Mouse (Mus musculus) ES-E14 (cell line): ENCODE measurements around the gene Elf1. TPM values are rescaled to one million over a fixed set of nuclear protein-coding genes. Genes with fewer than 3 reads are reported as not detected.

Experiments
- DNase-seq: peaks from one replicate; pipeline ENCODE4 v3.0.0-alpha.2; 2013; ENCODE audit warnings: low read depth, low spot score
- H3K27ac ChIP-seq: 2 replicates; pipeline ENCODE4 v1.5.1; 2012; ENCODE audit warnings: low read depth, mild to moderate bottlenecking, low read length, moderate library complexity, mixed read lengths; ENCODE audit not compliant: poor library complexity, insufficient read depth, severe bottlenecking
- H3K36me3 ChIP-seq: 2 replicates; pipeline ENCODE4 v1.6.1; 2012; ENCODE audit warnings: mild to moderate bottlenecking, low read length, moderate library complexity, mixed read lengths; ENCODE audit not compliant: control insufficient read depth, poor library complexity, insufficient read depth, severe bottlenecking
- H3K4me1 ChIP-seq, 2 experiments: fragments of 150-350 bp in 1 of 2; sonication (generic) in 1 of 2; 2 replicates each; pipeline ENCODE4 v1.6.1; 2012; ENCODE audit warnings: low read length in 2 of 2, mild to moderate bottlenecking in 1 of 2, mixed read lengths in 1 of 2; ENCODE audit not compliant: control insufficient read depth in 2 of 2, insufficient read depth in 2 of 2, poor library complexity in 1 of 2
- H3K4me3 ChIP-seq, 2 experiments: fragments of 150-350 bp in 1 of 2; sonication (generic) in 1 of 2; 2 replicates each; pipeline ENCODE4 v1.5.1; 2012; ENCODE audit warnings: low read length in 2 of 2, low read depth in 1 of 2, mild to moderate bottlenecking in 1 of 2, mixed read lengths in 1 of 2; ENCODE audit not compliant: insufficient read depth in 1 of 2, poor library complexity in 1 of 2, severe bottlenecking in 1 of 2
- H3K9ac ChIP-seq: 2 replicates; pipeline ENCODE4 v1.6.1; 2012; ENCODE audit warnings: low read depth, mild to moderate bottlenecking, low read length, mixed read lengths; ENCODE audit not compliant: poor library complexity, insufficient read depth, severe bottlenecking
- H3K9me3 ChIP-seq: fragments of 150-350 bp; sonication (generic); 2 replicates; pipeline ENCODE4 v1.6.1; 2012; ENCODE audit warnings: low read depth, mild to moderate bottlenecking, low read length; ENCODE audit not compliant: control insufficient read depth, insufficient read depth
- CHD2 ChIP-seq: IDR thresholded peaks from 2 replicates; pipeline ENCODE4 v1.6.1; 2014; ENCODE audit warnings: mild to moderate bottlenecking, low read depth, low read length, inconsistent platforms
- HCFC1 ChIP-seq: IDR thresholded peaks from 2 replicates; pipeline ENCODE4 v1.6.1; 2012; ENCODE audit warnings: low read length, inconsistent platforms, borderline replicate concordance; ENCODE audit not compliant: insufficient read depth
- MAFK ChIP-seq: IDR thresholded peaks from 2 replicates; pipeline ENCODE4 v1.6.1; 2014; ENCODE audit warnings: mild to moderate bottlenecking, low read depth, low read length, inconsistent platforms; ENCODE audit not compliant: insufficient read depth
- ZC3H11A ChIP-seq: IDR thresholded peaks from 2 replicates; pipeline ENCODE4 v1.6.1; 2012; ENCODE audit warnings: low read depth, mild to moderate bottlenecking, inconsistent platforms, low read length, borderline replicate concordance
- ZNF384 ChIP-seq: IDR thresholded peaks from 2 replicates; pipeline ENCODE4 v1.6.1; 2012; ENCODE audit warnings: low read depth, low read length, inconsistent platforms
- in situ Hi-C, 2 experiments: fragments of 600-800 bp; cut with MboI; formaldehyde crosslinking; loops; one replicate each; pipeline ENCODE4 v1.15.1; 2025; ENCODE audit warnings: low sequenced_read_pairs in 2 of 2, inconsistent platforms in 1 of 2; ENCODE audit not compliant: unreplicated experiment in 2 of 2
- total RNA-seq: library from RNA; depleted of rRNA; stranded (reverse); fragments of 300-350 nt; gene quantifications from 2 replicates; pipeline ENCODE4 v1.2.3, GENCODE M21; 2012

The Elf1 gene
- total RNA-seq, 1 experiment: 4.4 TPM

DNA sequence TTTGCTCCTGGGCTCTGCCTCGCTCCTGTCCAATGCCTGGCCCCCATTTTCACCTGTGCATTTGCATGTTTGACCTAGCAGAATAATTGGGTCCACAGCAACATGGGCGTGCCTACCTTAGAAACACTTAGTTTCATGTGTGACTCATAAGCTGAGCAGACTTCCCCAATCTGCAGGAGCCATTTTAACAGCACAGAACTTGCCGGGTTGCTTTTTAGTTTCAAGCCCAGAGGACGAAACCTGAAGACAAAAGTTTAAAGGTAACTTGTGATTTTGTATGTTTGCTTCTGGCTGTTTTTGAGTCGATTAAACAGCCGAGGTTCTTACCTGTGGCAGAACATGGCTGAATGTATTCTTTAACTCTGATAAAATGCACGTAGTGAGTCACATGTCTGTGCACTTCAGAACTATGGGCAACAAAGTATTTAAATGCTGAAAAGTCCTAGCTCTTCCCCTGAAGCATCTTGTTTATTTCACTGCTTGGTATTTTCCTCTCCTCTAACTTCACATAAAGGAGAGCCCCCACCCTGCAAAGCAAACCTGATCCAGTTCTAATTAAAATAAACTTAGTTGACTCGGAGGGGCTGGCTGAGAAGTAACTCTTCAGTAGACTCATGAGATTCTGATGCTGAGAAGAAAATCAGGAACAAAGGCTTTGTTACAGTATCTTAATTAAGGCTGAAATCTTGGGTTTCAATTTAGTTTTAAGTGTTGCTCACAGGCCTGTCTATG, 34.7 kb downstream of the Elf1 start:
- Histone ChIP-seq H3K4me1 (peaks cover 2 to 6% of the 10 kb centered on the region in 2 experiments; a peak in 2 of 4 replicates), H3K27ac (no peak overlapping the region), H3K9ac (peak overlapping the region; percentile 11; the same call in 1 of the 2 replicates), H3K36me3 (no peaks in the 10 kb centered on the region), H3K4me3 (no peak overlapping the region), H3K9me3 (no peaks in the 10 kb centered on the region)
- DNase-seq: no peak
- TF ChIP-seq ZC3H11A (no peak), MAFK (no peak), ZNF384 (no peak), HCFC1 (no peak), CHD2 (no peak)
- in situ Hi-C loops: no loop called here

DNA sequence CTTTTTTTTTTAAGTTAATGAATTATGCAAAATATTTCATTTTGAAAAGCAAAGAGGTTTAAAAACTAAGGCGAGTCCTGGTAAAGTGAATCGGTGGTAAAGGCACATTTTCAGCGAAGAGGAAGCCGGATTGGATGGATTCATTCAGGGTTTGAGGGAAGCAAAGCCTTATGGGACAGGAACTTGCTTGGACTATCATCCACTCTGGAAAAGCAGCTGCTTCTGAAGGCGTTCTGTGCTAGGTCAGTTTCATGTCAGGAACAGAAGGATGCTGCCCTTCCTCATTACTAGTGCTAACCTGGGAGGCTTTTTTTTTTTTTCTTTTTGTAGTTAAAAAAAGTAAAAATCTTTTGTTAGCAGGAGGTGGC, 35.2 kb downstream of the Elf1 start:
- peaks cover 2 to 6% of the 10 kb centered on the region in 2 experiments; a peak in 2 of 4 replicates for H3K4me1 ChIP-seq
- H3K4me3 ChIP-seq: no peak overlapping the region
- H3K36me3 ChIP-seq: no peaks in the 10 kb centered on the region
- in situ Hi-C loops: no loop called here
- no peak for DNase-seq
- H3K9me3 ChIP-seq: no peaks in the 10 kb centered on the region
- H3K27ac ChIP-seq: no peak overlapping the region
- TF ChIP-seq MAFK: no peak
- TF ChIP-seq ZC3H11A: no peak
- TF ChIP-seq CHD2: no peak
- TF ChIP-seq HCFC1: no peak
- no peak for TF ChIP-seq ZNF384
- no peak overlapping the region for H3K9ac ChIP-seq

DNA sequence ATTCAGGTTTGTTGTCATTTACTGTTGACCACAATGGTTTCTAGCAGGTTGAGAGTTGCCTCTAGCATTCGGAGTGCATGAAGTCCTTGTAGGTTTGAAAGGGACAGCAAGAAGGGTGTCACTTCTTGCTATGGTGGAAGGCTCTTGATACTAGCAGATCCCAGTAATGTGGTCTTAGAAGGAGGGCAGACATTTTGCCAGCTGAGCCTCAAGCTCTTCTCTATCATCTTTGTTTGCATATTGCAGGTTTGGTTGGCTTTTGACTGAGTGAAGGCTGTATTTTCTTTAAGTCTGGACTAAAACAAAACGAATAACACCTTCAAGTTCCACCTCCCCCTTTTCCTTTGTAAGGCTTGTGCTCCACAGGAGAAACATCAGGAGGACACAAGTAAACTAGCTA, 35.8 kb downstream of the Elf1 start:
- in situ Hi-C loops: no loop called here
- peaks cover 2 to 6% of the 10 kb centered on the region in 2 experiments; a peak in 2 of 4 replicates for H3K4me1 ChIP-seq
- DNase-seq: no peak
- H3K9me3 ChIP-seq: no peaks in the 10 kb centered on the region
- no peak overlapping the region for H3K9ac ChIP-seq
- TF ChIP-seq MAFK (no peak), ZC3H11A (no peak), HCFC1 (no peak), CHD2 (no peak), ZNF384 (no peak)
- no peak overlapping the region for H3K4me3 ChIP-seq
- no peaks in the 10 kb centered on the region for H3K36me3 ChIP-seq
- no peak overlapping the region for H3K27ac ChIP-seq

DNA sequence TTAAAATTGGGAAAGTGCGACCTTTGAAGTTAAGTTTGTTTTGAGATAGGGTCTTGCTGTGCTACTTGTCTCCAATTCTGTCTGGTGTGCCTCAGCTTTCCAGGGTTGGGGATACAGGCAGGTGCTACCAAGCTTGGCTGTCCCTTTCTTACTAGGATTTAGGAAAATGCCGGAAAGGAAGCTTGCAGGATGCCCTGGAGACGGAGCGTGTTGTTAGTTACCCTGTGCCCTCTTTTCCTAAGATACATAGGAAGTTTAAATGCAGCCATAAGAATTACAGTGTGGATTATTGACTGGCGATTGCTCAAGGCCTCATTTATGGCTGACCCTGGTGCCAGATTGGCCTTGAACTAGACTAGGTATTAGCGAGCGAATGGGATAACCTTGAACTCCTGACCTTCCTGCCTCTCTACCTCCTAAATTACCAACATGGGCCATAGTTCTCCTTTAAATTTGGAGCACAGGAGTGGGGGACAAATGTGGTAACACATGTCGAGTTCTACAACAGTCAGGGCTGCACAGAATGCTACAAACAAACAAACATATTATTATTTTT, 36.3 kb downstream of the Elf1 start:
- Histone ChIP-seq H3K4me3 (no peak overlapping the region), H3K36me3 (no peaks in the 10 kb centered on the region), H3K9ac (no peak overlapping the region), H3K9me3 (no peaks in the 10 kb centered on the region), H3K4me1 (peaks cover 2 to 6% of the 10 kb centered on the region in 2 experiments; a peak in 2 of 4 replicates), H3K27ac (no peak overlapping the region)
- no peak for DNase-seq
- TF ChIP-seq ZC3H11A (no peak), HCFC1 (no peak), ZNF384 (no peak), MAFK (no peak), CHD2 (no peak)
- in situ Hi-C loops: no loop called here

DNA sequence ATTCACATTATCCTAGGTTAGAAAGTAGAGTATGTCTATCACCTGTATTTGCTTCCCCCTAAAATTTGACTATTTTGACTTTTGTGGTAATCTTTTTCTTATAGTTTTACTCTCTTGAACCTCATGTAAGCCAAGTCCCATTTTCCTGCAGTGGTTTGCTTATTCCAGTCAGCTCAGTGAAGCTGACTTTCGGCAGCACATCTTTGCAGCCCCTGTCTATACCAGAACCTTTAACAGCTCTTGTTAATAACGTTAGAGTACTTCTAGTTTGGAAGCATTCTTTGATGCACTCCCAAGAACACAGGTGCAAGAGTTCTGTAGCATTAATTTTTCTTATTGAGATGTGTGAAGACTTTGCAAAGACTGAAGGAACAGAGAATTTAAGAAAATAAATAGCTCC, 37.1 kb downstream of the Elf1 start:
- H3K36me3 ChIP-seq: no peaks in the 10 kb centered on the region
- DNase-seq: no peak
- no peak overlapping the region for H3K9ac ChIP-seq
- in situ Hi-C loops: no loop called here
- no peak for TF ChIP-seq ZC3H11A
- H3K4me3 ChIP-seq: no peak overlapping the region
- H3K9me3 ChIP-seq: no peaks in the 10 kb centered on the region
- H3K27ac ChIP-seq: no peak overlapping the region
- H3K4me1 ChIP-seq: peaks cover 2 to 6% of the 10 kb centered on the region in 2 experiments; a peak in 2 of 4 replicates
